Mouse (Mus musculus) heart, postnatal 14 days (tissue): Measurements from ENCODE around the gene Ift172. TPM values are rescaled to one million over a fixed set of nuclear protein-coding genes. Genes with fewer than 3 reads are reported as not detected.

ENCODE experiments used
- DNase-seq, 2 experiments: peaks; one replicate each; pipeline ENCODE4 v3.0.0; 2021 to 2022
- intact Hi-C: fragments of 180-260 bp; cut with DNase I; formaldehyde crosslinking; loops from one replicate; pipeline ENCODE4 v1.15.1; 2025
- long read RNA-seq, 2 experiments: library from polyadenylated mRNA; stranded (forward); transcript quantifications; one replicate each; pipeline ENCODE4 v2.0.0; 2021
- total RNA-seq, 2 experiments: library from RNA; stranded (reverse); gene quantifications; 2 replicates each; pipeline ENCODE4 v1.2.3; 2021

The Ift172 gene
- total RNA-seq: 10 to 100 TPM; 37.2 to 42.3 TPM
- long read RNA-seq, experiment 1, full-length matches to known transcripts: 9 of 14 reads
- long read RNA-seq, experiment 1, partial matches to known transcripts: 3 of 14 reads
- long read RNA-seq, experiment 1, other reads (novel, unspliced or antisense): 2 of 14 reads
- long read RNA-seq, experiment 2, full-length matches to known transcripts: 11 of 20 reads
- long read RNA-seq, experiment 2, partial matches to known transcripts: 8 of 20 reads
- long read RNA-seq, experiment 2, other reads (novel, unspliced or antisense): 1 of 20 reads

GRCm38 (mm10) chr5:31290521-31291360 is at the start of gene Ift172:
Gene Ift172 (minus strand): TSS chr5:31291116.
- DNase-seq: peak; percentile 96 to 97
- intact Hi-C loops: loop anchor here (2.0 to 10.0 kb wide), 2 partner anchors 70 to 164 kb away; partner anchors contain the start of genes Ppm1g and Zfp512

- intact Hi-C loops: loop anchor here (5.0 to 10.0 kb wide), 2 partner anchors 111 to 143 kb away; partner anchors contain the start of gene Gtf3c2
- peak; percentile 59 to 79 for DNase-seq
Measured at GRCm38 (mm10) chr5:31328255-31328654, 37.3 kb upstream of the Ift172 start.

- intact Hi-C loops: loop anchor here (5.0 to 10.0 kb wide), 2 partner anchors 110 to 142 kb away; partner anchors contain the start of gene Gtf3c2
- no peak for DNase-seq
Measured at GRCm38 (mm10) chr5:31326850-31327249, 35.9 kb upstream of the Ift172 start.

GRCm38 (mm10) chr5:31324085-31324484 is 33.2 kb upstream of the Ift172 start:
- intact Hi-C loops: loop anchor here (10.0 kb wide), 1 partner anchor 139 kb away; the partner anchor contains the start of gene Gtf3c2
- DNase-seq: no peak

- intact Hi-C loops: loop anchor here (10.0 kb wide), 1 partner anchor 138 kb away; the partner anchor contains the start of gene Gtf3c2
- no peak for DNase-seq
Measured at GRCm38 (mm10) chr5:31322776-31323175, 31.9 kb upstream of the Ift172 start.

DNA sequence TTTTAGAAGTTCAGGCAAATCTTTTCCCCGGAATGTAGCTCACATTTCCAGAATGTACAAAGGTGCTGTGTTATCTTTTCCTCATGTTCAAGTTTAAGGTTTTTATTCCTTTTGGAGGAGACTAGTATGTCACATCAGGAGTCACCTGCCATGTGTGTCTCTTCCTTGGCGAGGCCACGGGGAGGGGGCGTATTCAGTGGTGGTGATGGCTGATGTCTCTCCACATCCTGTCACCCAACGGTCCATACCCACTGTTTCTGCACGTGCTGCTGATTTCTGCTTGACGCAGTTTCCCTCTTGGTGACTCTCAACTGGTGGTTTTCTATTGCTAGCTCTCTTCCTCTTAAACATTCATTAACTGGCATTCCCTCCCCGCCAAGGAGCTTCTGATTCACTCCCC is 21.9 kb upstream of the Ift172 start:
- no peak for DNase-seq
- intact Hi-C loops: no loop called here

DNA sequence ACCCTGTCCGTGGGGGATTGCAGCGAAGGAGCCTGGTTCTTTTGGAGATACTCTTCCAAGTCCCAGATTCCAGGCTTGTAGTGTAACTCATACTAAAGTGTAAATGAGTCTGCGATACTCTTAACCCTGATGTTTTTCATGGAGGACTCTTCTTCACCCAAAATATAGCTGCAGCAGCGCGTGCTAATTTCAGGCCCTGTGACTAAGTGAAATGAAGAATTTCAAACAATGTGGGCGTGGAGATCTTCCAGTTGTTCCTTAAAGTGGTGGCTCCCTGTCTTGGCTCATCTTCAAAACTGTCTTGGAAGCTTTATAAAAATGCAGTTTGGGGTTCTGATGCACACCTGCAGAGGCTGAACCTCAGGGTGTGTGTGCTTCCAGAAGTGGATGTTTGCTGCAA is 12.2 kb upstream of the Ift172 start:
- no peak for DNase-seq
- intact Hi-C loops: no loop called here

GRCm38 (mm10) chr5:31301866-31302265 is 10.9 kb upstream of the Ift172 start:
- no peak for DNase-seq
- intact Hi-C loops: no loop called here

DNA sequence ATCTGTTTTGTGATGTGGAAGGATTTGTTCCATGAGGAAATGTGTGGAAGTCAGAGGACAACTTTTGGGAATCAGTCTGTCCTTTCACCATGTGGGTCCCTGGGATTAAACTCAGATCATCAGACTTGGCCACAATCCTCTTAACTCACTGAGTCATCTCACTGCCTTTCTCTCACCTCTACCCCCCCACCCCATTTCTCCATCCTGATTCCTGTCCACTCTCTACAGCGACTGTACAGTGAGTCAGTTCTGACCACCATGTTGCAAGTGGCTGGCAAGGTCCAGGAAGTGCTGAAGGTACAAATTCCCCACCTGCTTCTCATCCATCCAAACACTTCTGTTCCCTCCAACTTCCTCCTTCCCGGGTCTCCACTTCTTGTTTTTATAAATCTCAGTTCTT is 7.6 kb upstream of the Ift172 start:
- DNase-seq: no peak
- intact Hi-C loops: loop anchor here (10.0 kb wide), 1 partner anchor 156 kb away; the partner anchor contains the start of gene Zfp512

DNA sequence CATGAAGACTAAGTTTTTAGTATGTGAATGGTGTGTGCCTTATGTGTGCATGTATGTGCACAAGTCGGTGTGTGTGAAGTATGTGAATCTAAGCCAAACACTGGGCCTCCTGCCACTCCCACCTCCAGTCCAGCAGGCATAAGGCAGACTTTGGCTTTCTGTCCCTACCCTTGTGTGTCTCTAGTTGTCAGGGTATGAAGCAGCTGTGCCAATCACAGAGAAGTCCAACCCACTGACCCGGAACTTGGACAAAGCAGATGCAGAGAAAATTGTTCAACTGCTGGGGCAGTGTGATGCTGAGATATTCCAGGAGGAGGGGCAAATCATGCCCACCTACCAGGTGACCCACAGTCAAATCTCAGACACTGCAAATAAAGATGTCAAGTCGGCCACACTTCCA is 7.1 kb upstream of the Ift172 start:
- no peak for DNase-seq
- intact Hi-C loops: loop anchor here (10.0 kb wide), 1 partner anchor 157 kb away; the partner anchor contains the start of gene Zfp512

DNA sequence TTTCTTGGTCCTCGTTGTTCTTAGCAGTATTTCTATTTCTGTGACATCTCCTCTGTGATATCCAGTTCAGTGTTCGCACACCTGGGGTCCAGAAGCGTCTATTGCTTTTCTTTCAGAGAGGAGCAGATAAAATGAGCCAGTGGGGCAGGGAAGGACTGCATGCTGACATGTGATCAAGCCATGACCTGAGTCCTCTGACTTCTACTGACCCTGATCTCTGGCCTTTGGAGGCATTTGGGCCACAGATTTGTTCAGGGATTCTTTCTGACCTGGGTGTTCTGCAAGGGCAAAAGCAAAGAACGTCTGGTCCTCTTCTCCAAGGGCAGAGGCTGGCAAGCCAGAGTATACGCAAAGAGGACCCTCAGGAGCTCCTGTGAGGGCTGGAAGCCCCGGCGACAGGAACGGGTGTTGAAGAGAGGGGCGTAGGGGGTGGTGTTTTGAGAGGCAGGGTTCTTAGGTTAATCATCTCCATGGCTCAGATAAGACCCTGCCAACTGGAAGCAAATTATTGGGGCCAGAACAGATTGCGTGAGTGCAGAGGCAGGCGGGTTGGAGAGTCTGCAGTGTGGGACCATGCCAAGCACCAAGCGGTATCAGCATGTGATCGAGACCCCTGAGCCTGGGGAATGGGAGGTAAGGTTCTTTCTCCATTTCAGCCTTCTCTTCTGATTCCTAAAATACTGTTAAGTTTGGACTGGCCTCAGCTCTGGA is 6.3 kb upstream of the Ift172 start, which contains the start of gene Gckr:
Gene Gckr (plus strand): TSS at position 397 of the 711 bp plus-strand sequence.
- DNase-seq: no peak
- intact Hi-C loops: loop anchor here (10.0 kb wide), 1 partner anchor 158 kb away; the partner anchor contains the start of gene Zfp512

DNA sequence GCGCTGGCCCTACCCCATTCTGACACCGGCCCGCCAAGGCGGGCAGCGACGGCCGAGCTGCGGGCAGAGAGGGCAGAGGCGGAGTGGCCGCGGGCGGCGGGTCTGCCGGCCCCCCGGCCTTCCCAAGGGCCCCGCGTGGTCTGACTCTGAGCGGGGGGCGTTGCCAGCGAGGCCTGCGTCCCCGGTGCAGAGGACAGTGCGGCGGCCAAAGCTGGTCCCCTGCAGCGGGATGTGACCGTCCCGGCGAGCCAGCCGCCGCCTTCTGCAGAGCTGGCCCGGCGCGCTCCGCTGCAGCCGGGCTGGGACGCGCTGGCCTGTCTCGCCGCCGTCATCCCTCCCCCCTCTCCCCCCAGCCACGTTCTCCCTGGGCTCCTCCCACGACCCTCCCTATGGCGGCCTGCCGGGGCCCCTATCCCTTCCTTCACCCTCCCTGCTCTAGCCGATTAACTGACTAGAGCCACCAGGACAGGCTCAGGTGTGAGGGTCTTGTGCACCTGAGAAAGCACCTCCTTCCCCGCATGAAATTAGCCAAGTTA is 4.8 kb upstream of the Ift172 start, which contains the start of gene Fndc4:
Gene Fndc4 (minus strand): TSS at position 475 of the 536 bp plus-strand sequence.
- intact Hi-C loops: loop anchor here (10.0 kb wide), 1 partner anchor 159 kb away; the partner anchor contains the start of gene Zfp512
- DNase-seq: peak; percentile 45 to 50

GRCm38 (mm10) chr5:31294964-31295605 is 4.2 kb upstream of the Ift172 start:
- intact Hi-C loops: loop anchor here (10.0 kb wide), 1 partner anchor 160 kb away; the partner anchor contains the start of gene Zfp512
- DNase-seq: no peak

GRCm38 (mm10) chr5:31291361-31291688 is 409 bp upstream of the Ift172 start:
- DNase-seq: no peak
- intact Hi-C loops: loop anchor here (2.0 to 10.0 kb wide), 2 partner anchors 71 to 163 kb away; partner anchors contain the start of genes Ppm1g and Zfp512

- intact Hi-C loops: loop anchor here (2.0 to 10.0 kb wide), 2 partner anchors 69 to 165 kb away; partner anchors contain the start of genes Ppm1g and Zfp512
- no peak for DNase-seq
Measured at GRCm38 (mm10) chr5:31289626-31290230, 1.2 kb downstream of the Ift172 start.

GRCm38 (mm10) chr5:31288655-31289054 is 2.3 kb downstream of the Ift172 start:
- DNase-seq: peak in 1 of 2 experiments; percentile 17
- intact Hi-C loops: no loop called here

DNA sequence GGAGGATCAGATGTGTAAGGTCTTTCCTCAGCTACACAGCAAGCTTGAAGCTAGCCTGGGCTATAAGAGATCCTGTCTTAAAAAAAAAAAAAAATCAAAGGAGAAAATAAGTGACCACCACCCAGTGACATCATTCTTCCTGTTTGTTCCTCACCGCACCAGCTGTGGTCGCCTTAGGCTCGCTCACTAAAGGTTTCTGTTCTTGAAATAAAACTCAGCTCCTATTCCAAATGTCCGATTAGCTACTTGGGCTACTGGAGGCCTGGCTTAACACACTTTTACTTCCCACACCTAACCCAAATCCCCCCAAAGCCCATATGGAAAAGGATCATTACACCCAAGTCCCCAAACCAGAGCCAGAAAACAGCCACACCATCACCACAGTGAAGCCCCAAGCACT is 2.7 kb downstream of the Ift172 start:
- DNase-seq: no peak
- intact Hi-C loops: no loop called here

- intact Hi-C loops: no loop called here
- DNase-seq: no peak
Measured at GRCm38 (mm10) chr5:31279245-31279988, 11.5 kb downstream of the Ift172 start.
